Mouse (Mus musculus): ENCODE data around the gene Gm10961. TPM values are rescaled to one million over a fixed set of nuclear protein-coding genes. Genes with fewer than 3 reads are reported as not detected.
A peak's percentile ranks its signal among the peaks of the same experiment; 100 is the strongest.

The Gm10961 gene
- total RNA-seq (2021), result not detected

DNA sequence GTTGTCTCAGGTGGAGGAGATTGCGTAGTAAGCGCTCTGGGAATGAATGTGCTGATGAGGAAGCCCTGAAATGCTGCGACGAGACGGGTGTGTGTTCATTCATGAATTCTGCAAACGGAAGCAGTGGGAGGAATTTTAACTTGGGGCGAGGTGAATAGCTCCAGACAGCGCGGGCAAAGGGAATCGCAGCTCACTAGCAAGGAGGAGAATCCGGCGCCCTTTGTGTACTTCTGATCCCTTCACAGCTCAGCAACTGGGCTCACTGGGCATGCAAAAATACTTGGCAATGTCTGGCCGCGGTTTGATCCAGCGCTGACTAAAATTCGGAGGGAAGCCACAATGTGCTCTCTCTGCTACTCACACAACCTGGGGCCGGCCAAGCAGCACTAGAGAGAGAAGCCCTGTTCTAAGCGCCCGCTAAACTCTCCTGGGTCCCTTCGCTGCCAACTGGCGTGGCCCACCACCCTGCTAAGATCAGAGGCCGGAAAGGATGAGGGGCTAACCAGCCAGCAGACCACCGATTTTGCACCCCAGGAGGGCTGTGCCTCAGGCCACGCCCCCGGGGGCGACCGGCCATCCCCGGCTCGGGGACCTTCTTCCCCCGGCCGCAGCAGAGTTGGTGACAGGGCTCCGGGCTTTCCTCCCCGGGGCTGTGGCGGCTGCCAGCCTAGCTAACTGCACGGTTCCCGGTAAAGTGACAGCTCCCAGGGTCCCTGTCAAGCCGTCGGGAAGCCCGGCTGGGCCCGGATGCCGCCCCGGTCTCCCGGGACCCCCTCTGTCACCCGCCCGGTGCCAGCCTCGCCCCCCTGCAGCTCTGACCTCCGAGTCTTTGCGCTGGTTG, at the start of gene Gm10961:
Gene Gm10961, plus strand, starts transcription at position 641 of the 841 bp plus-strand sequence.
- peak in 1 of 2 experiments; percentile 36 for DNase-seq (ENCODE audit: extremely low spot score in 1 of 2, low spot score in 1 of 2)

DNA sequence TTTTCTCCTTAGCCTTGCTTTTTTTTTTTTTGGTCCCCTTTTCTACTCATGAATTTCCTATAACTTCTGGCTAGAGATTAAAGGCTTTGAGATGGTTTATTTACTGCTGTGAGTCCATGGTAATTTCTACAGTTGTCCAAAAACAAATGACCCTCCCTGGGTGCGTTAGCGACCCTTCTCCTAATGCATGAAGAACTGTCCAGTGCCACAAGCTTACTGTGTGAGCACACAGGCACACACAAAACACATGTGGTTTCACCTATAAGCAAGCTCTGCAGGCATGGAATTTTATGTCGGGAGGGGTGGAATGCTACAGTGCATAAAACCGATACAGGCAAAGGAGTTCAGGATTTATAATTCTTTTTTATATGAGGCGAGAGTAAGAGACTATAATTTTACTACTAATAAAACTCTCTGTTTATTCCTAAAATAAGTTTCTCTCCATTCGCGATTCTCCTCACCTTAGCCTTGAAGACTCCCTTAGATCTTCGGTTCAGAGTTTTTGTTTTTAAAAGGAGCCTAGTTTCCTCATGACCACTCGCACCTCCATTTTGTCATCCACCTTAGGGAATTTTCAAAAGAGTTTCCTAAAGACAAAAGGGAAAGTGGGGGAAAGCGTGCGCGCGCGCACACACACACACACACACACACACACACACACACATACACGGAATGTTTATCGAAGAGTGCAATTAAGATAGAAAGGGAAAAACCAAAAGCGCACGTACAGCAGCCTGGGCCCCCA, 48.8 kb upstream of the Gm10961 start:
- no peak for DNase-seq (ENCODE audit: extremely low spot score in 1 of 2, low spot score in 1 of 2)

DNA sequence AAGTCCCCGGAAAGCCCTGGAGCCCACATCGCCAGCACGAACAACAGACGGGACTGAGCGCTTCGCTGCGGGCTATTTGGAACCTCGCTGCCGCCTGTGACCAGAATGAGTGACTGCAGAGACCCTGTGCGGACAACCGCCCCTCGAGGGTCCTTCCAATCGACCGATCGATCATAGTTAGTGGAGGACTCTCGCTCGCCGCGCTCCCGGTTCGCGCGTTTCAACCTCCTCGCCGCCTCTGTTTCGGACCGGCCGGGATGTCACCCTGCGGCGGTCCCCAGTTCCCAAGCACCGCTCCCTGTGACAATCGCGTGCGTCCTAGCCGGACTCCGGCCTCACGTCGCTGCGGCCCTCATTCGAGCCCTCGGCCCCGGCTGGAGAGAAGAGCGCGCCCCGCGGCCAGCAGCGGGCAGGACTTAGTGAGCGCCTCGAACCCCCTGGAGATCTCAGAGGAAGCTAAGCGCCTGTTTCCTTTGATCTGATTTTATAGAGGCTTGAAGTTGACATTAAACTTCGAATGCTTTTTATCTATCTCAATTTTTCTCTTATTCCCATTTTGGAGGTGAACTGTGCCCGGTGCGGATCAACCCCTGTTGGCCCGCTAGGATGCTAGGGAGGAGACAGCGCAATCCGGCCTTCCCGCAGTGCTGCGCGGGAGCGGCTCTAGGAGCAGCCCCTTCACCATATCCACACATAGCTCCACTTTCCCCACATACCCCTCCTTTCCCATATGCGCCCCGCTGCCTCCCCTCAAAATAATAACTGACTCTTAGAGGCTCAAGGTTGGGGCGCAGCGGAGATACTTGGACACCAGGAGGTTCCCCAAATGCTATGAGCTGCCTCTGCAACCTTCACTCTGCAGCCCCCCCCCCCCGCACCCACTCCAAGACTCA, 48.0 kb upstream of the Gm10961 start:
- no peak for DNase-seq (ENCODE audit: extremely low spot score in 1 of 2, low spot score in 1 of 2)

GRCm38 (mm10) chr3:107583893-107584292, 47.2 kb upstream of the Gm10961 start:
- no peak for DNase-seq (ENCODE audit: extremely low spot score in 1 of 2, low spot score in 1 of 2)

- DNase-seq (ENCODE audit: extremely low spot score in 1 of 2, low spot score in 1 of 2), result no peak
These were observed 44.6 kb upstream of the Gm10961 start for GRCm38 (mm10) chr3:107586504-107586903.

GRCm38 (mm10) chr3:107591612-107592011, 39.5 kb upstream of the Gm10961 start:
- no peak for DNase-seq (ENCODE audit: extremely low spot score in 1 of 2, low spot score in 1 of 2)

DNA sequence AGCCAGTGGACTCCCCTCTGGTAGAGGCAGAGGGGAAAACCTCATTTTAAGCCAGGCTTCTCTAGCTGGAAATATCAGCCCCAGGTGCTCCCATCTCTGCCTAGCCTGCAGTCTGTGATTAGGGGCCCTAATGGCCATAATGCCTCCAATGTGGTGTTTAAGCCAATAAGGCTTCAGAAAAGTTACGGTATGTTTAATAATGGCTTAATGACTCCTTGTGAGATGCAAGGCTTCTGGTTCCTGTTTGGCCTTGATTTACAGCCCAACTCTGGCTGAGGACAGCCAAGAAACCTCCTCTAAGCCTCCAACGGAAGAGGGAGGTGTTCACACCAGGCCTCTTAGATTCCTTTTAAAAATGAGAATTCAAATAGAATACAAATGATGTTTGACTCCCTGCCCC, 37.5 kb upstream of the Gm10961 start:
- no peak for DNase-seq (ENCODE audit: extremely low spot score in 1 of 2, low spot score in 1 of 2)

GRCm38 (mm10) chr3:107594662-107595263, 36.4 kb upstream of the Gm10961 start, which contains the start of gene Alx3:
Alx3 (plus strand) TSS chr3:107595031.
- DNase-seq (ENCODE audit: extremely low spot score in 1 of 2, low spot score in 1 of 2), result no peak

- DNase-seq (ENCODE audit: extremely low spot score in 1 of 2, low spot score in 1 of 2), result no peak
These were observed 35.7 kb upstream of the Gm10961 start for GRCm38 (mm10) chr3:107595264-107595937.

DNA sequence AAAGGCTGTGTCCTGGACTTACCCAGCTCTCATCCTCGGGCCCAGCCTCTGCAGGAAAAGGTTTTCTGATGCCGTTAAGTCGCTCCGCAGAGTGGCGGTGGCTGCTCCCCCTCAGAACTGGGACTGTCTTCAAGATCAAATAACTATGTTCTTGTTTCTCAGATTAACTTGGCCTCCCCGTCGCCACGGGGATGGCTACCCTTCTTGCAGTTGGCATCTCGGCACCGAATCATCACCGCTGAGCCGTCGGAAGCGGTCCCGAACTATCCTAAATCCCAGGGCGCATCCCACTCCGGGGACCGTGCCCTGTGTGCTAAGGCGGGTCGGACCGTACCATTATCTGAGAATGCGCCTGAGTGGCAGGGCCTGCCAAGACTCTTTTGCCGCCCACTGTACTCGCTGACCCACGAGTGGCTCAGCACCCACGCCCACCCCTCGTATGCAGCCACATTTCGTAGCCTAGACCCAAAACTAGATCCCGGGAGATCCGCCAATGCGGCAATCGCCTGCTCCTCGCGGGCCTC, 35.1 kb upstream of the Gm10961 start:
- DNase-seq (ENCODE audit: extremely low spot score in 1 of 2, low spot score in 1 of 2), result no peak

DNA sequence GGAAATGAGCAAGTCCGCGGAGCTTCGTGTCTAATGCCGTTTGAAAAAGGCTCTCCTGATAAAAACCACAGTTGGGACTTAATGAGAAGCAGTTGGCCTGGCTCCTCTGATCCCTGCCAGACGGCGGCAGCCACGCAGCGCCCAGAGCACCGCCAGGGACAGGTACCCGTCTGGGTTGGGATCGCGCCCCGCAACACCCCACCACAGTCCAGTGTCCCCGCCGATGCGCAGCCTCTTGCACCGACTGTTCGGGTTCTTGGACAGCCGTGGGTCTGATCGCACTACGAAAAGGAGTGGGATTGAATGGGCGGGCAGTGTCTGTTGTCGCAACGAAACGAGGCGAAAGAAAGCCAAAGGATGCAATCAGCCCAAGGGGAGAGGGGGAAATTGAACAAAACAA, 34.6 kb upstream of the Gm10961 start:
- DNase-seq (ENCODE audit: extremely low spot score in 1 of 2, low spot score in 1 of 2), result no peak

GRCm38 (mm10) chr3:107597134-107597533, 34.0 kb upstream of the Gm10961 start:
- no peak for DNase-seq (ENCODE audit: extremely low spot score in 1 of 2, low spot score in 1 of 2)

GRCm38 (mm10) chr3:107597586-107598389, 33.3 kb upstream of the Gm10961 start:
- DNase-seq (ENCODE audit: extremely low spot score in 1 of 2, low spot score in 1 of 2), result no peak

DNA sequence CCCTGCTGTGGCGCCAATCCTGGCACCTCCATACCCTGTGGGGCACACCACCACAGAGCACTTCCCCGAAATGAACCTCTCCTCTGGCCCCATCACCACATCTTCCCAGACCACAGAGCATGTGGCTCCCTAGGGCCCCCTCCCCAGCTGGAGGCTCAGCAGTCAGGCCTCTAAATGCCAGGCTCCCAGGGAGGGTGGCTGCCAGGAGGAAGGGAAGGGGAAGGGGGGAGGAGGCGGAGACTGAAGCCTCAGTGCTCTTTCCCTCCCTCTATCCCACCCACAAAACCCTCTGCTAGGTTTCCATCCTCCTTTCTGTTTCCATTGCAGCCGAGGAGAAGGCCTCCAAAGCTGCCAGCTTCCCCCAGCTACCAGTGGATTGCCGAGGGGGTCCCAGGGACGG, 31.0 kb upstream of the Gm10961 start:
- no peak for DNase-seq (ENCODE audit: extremely low spot score in 1 of 2, low spot score in 1 of 2)

GRCm38 (mm10) chr3:107605304-107605703, 25.8 kb upstream of the Gm10961 start:
- DNase-seq (ENCODE audit: extremely low spot score in 1 of 2, low spot score in 1 of 2), result peak in 1 of 2 experiments; percentile 65

DNA sequence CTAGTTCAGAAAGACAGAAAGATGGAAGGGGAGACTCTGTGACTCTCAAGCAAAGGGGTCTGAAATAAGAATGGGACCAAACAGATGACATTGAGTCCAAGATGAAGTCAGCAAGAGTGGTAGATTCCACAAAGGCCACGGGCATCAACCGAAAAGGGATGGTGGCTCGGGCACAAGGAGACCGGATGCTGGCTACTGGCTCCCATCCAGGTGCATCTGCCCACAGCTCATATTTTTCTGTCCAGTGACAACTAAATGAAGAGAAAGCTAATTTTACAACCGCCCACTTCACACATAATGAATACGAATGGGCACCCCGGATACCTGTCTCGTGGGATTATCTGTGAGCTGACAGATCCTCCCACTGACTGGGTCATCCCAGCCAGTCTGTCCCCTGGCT, 23.9 kb upstream of the Gm10961 start:
- no peak for DNase-seq (ENCODE audit: extremely low spot score in 1 of 2, low spot score in 1 of 2)

- DNase-seq (ENCODE audit: extremely low spot score in 1 of 2, low spot score in 1 of 2), result no peak
These were observed 22.3 kb upstream of the Gm10961 start for GRCm38 (mm10) chr3:107608808-107609207.

GRCm38 (mm10) chr3:107609376-107609775, 21.7 kb upstream of the Gm10961 start:
- DNase-seq (ENCODE audit: extremely low spot score in 1 of 2, low spot score in 1 of 2), result no peak

- DNase-seq (ENCODE audit: extremely low spot score in 1 of 2, low spot score in 1 of 2), result no peak
These were observed 19.7 kb upstream of the Gm10961 start for GRCm38 (mm10) chr3:107611394-107611793.
